Mouse (Mus musculus) retina, postnatal 7 days (tissue): Measurements from ENCODE around the gene Rad51d.
A peak's percentile ranks its signal among the peaks of the same experiment; 100 is the strongest.

Source experiments
- DNase-seq: peaks from one replicate; pipeline ENCODE4 v3.0.0-alpha.2; 2012; ENCODE audit warnings: low read depth, low spot score

Gene Rad51d

DNA sequence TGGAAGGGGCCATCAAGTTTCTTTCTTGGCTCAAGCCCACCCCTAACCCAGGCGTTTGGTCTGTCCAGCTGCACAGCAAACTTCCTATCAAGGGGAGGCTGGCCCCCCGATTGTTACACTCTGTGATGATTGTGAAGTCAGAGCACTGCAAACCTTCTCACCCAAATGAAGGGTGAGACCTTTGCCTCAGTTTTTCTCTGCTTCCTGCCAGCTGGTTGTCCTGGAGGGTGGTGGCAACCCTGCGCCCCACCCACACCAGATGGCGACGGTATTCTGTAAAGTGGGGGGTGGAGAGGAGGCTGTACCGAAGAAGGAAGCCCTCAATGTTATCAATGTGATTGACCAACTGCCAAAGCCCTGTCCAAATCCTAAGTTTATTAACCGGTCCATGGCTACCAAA lies 1.5 kb upstream of the Rad51d start, which contains the start of gene Fndc8:
Gene Fndc8 (plus strand): TSS at position 189 of the 400 bp plus-strand sequence.
- DNase-seq, result no peak

DNA sequence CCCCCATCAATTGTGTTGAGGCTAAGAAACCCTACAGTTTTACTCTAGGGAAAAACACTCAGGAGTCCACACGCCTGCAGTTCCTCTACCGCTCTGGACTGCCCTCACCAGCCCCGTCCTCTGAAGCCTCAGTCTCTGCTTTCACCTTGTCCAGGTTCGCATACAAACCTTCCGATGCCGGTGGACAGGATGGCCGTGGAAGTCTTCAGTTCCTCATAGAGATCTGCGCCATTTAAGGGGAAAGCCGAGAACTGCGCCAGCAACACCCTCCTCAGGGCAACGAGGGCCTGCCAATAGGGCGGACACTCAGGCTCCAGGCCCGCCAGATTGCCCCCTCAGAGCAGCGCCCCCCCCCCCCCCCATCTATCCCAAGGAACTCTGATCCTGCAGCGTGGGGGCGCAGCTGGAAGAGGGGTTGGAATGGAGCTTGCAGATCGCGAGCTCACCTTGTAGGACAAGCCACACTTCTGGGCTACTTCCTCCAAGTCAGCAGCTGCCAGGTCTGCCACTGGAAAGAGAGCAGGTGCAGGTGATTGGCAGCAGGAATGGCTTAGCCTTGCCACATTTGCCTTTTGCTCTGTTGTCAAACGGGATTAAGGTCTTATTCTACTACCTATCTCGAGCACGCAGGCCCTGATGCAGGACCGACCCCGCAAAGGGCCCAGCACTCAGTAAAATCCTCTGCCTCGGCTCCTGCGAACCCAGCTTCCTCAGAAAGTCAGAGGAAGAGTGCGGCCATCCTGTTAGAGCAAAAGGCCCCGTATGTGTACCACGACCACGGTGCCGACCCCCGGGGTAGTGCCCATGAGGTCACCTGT lies 681 bp downstream of the Rad51d start:
- DNase-seq, result no peak

DNA sequence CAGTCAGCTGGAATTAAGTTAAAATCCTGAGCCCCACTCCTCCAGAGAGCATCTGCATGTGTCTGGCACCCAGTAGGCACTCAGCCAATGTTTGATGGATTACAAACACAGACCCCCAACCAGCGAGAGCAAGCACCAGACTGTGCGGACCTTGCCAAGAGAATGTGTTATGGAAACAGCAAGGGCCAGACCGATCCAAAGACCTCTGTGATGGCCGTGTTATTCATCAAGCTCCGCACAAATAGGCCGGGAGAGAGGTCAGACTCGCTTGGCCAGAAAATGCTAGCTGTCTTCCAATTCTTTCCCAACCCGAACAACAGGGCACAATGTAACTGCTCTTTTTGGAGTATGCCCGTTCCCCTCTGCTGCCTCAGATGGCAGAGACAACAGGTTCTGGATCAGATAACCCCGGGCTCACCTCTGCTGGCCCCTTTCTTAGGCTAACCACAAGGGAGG lies 1.9 kb downstream of the Rad51d start:
- no peak for DNase-seq

DNA sequence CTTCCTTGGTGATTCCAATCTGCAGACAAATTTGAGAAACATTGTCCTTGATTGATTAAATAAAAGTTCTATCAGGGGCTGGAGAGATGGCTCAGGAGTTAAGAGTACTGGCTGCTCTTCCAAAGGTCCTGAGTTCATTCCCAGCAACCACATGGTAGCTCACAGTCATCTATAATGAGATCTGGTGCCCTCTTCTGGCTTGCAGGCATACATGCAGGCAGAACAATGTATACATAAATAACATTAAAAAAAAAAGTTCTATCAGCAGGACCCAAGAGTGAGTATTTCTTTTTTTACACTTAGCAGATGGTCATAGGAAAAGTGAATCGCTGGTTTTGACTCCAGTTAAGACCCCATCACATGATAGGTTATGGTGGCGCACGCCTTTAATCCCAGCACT lies 3.9 kb downstream of the Rad51d start:
- no peak for DNase-seq

DNA sequence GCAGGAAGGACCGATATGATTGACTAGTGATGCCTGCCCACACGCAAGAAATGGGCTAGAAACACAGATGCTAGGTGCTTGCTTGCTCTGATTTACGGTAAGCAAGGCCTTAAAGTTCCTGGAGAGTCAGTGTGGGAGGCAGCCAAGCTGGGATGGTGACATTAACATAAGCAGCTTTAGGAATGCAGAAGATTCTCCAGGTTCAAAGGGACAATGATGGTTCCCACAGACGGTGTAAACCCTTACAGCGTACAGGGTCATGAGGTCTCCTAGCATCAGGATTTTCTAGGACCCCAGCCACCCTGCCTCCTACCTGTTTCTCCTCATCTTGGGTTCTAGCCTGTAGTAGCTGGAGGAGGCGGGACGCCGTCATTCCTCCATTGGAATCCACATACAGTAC lies 7.2 kb downstream of the Rad51d start:
- DNase-seq, result no peak

DNA sequence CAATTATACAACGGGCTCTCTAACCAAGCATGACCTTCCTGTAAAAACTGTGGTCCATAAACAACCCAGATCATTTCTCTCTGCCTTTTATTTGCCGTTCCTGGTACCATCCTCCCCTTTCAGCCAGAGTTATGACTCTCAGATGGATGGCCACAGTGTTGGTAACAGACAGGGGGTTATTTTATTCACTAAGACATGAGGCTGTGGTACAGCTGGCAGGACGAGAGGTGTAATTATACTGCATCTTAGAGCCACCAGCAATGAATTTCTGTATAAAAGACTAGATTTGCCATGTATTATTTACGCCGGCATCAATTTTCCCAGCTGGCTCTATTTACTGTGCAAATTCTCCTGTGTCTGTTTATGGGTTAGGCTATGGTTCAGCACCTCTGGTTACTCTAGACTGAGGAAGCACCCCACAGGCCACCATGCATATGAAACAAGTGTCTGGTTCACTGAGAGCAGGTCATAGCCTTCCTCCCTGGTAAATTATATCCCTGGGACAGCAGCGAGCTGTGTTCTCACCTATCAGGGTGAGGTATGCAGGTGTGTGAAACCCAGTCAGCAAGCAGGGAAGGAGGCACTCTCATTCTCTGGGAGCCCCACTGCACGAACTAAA lies 12.6 kb downstream of the Rad51d start:
- DNase-seq, result no peak

DNA sequence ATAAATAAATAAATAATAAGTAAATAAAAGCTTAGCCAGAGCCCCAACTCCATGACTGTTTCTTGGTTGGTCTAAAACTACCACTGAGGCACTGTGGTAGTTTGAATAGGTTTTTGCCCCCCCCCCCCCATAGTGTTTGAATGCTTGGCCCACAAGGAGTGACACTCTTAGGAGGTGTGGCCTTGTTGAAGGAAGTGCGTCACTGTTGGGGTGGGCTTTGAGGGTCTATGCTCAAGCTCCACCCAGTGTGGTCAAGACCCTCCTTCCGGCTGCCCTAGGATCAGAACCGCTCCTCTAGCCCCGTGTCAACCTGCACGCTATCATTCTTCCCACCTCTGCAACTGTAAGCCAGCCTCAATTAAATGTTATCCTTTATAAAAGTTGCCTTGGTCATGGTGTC lies 14.8 kb downstream of the Rad51d start:
- no peak for DNase-seq

DNA sequence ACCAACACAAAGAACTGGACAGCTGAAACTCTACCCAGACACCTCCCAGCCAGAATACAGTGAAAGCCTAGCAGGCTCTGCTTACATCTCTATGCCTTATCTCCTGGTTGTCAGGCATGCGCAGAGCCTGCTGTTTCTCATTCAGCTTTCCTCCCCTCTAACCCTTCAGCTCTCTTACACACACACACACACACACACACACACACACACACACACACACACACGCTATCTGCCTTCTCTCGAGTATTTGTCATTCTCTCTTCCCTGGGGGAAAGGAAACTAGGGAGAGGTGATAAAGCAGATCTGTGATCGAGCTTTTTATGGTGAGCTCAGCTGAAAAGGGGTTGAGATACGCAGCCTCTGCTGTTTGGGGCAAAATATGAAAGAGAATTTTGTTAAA lies 15.5 kb downstream of the Rad51d start:
- DNase-seq, result no peak

DNA sequence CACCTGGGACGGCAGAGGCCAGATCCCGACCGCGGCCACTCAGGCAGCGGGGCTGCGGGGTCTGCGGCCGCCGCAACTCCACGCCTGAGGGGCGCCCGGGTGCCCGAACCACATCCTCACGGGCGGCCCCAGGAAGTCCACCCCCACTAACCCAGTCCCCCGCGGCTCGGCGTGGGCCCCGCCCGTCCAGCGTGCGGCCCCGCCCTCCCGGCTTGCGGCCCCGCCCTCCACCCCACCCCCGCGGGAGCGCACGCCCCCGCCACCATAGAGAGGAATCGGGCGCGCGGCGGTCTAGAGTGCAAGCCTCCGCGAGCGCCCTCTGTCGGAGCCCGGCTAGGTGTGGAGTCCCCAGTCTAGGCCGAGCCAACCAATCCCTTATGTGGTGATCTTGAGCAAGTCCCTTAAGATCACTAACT lies 19.4 kb downstream of the Rad51d start, which contains the start of gene Rffl:
Gene Rffl (minus strand): TSS at position 180 of the 416 bp plus-strand sequence.
- peak; percentile 90 for DNase-seq

DNA sequence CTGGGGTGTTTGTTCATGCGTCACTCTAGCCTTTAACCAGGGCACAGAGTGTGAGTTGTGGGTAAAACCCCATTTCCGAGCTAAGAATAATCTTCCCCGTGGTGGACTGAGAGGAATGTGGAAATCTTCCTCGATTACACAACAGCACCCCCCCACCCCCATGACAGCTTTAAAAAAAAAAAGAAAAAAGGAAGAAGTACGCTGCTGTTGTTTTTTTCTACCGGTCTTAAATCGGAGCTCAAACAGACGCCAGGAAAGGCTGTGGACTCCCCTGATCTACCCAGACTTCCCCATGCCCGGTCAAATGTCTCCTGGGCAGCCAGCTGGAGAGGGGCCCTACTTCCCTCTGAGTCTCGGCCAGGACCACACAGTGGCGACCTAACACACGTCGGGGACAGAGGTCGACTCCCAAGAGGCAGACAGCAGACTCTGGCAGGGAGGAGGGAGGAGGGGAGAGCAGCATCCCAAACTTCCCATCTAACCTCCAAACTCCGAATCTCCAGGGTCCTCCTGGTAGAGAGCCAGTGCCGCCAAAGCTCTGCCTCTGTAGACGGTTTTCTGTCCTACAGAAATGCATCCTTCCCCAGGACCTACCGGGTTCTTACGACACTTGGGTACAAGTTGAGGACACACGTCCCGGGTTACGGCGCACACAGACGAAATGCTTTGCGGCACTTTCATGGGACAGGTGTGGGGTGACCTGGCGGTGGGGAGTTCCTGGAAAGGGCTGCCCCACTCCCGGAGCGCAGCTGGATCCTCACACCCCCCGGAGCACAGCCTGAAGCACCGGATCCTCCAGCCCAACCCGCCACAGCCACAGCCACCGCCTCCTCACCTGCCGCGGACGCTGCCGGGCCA lies 20.0 kb downstream of the Rad51d start:
- no peak for DNase-seq

DNA sequence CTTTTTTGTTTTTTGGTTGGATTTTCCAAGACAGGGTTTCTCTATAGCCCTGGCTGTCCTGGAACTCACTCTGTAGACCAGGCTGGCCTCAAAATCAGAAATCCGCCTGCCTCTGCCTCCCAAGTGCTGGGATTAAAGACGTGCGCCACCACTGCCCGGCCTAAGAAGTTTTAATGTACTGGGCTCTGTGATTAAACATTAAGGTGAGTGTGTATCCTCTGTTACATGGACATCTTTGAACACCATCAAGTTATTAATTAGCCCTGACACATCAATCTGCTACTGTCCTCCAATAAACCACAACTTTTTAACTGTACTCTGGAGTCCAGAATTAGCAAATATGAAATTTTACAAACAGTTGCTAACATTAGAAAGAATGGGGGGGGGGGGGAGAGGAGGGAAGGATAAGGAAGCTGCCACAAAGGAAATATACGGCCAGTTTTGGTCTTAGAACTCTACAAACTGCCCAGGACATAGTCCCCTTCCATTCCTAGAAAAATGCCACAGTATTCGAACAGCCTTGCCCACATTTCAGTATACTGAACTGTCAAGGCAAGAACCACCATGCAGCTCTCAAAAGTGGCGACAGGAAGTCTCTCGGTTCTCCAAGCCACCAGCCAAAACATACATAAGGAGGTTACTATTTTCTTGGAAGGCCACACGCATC lies 20.8 kb downstream of the Rad51d start:
- no peak for DNase-seq

DNA sequence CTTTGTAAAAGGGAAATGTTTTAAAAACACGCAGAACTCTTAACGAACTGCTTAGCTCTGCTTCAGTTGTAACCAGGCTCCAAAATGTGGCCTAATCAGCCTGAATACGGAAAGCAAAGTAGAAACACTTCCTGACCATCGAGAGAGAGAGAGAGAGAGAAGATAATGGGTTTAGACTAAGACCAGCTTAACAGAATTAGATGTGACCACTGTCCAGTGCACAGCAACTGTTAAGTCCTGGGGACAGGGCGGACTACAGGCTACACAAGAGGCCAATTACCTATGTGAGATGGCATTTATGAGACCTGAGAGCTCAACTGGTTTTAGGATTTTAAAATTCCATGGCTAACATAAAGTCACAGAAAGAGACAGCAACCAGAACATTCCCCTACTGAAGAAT lies 22.5 kb downstream of the Rad51d start:
- peak; percentile 50 for DNase-seq

DNA sequence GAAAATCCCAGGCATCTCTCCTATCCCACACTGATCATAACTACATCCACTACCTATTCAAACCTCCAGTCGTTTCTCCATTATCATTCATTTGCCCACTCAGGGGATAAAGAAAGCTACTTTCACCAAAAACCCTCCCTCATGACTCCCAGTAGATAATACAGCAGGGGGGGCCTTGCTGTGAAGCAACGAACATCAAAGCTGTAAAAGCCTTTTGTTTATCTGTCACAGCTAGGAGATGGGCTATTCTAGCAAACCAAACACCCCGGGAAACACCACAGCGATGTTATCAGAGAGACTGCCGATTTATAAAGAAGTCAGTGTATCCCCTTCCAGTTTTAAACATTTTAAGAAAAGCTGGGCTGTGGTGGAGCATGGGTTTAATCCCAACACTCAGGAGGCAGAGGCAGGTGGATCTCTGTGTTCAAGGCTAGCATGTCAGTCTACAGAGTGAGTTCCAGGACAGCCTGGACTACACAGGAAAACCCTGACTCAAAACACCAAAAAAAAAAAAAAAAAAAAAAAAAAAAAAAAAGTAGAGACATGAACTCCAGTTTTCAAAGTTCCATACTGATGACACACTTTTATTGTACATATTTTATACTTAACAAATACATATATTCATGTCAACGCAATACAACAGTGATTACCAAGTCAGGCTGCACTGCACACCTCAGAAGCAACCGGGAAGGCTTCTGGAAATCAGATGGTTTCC lies 23.4 kb downstream of the Rad51d start:
- no peak for DNase-seq

DNA sequence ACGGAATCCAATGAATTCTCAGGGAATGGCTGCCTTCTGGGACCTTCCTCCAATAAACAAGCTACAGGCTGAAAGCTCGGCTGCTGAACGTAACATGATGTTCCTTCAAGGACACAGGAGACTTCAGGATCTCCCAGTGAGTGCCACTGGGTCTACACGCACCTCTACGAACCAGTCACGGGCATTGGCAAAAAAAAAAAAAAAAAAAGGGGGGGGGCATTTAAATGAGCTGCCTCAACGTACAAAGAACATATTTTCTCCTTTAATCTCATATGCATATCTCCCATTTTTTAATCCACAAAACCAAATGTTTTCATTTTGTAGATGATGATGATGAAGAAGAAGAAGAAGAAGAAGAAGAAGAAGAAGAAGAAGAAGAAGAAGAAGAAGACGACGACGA lies 24.5 kb downstream of the Rad51d start:
- no peak for DNase-seq

DNA sequence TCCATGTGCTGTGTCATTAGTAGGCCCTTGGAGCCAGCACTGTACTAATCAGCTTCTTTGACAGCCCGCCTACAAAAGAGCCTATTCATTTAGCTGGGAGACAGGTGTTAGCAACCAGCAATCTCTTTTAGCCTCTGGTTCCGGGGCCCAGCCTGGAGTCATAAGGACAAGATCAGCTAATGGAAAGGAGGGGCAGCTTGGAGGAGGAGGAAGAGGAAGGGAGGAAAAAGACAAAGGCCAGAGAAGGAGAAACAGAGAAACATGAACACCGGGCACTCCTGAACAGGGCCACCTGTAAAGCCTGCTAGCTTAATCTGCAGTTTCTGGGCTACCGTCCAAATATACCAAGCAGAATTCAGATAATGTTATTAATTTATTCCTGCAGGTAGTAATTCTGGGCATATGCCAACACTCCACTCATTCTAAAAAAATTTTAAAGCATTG lies 26.9 kb downstream of the Rad51d start:
- peak; percentile 9 for DNase-seq

DNA sequence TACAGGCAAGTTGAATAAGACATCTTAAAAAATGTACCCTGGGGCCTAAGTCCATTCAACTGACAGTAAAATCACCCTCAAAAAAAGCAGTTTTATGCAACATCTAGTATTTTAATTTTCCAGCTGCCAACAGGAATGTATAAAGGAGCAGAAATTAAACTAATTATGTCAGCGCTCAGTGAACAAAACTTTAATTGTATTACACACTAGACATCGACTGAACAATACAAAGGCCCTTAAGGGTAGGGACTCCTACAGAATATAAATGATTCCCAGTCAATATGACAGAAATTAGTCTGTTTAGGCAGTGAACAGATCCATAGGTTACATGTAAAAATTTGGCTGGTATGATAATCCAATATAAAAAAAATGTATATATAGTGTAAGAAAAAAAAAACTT lies 27.4 kb downstream of the Rad51d start:
- DNase-seq, result no peak

DNA sequence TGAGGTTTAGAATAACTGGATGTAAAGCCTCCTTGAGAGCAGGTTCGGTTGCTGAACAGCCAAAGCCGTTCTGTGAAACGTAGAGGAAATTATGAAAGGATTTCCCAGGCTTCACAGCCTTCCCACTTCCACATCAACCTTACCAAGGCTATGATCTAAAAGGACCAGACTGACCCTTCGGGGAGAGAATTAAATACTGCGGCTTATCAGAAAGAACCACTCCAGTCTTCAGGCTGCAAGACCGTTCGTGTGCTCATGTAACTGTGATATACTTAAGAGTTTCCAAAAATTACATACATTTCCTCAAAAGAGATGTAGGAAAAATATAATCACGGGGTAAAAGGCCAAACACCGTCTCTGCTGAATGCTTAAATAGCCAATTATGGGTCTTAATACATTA lies 27.8 kb downstream of the Rad51d start:
- no peak for DNase-seq

DNA sequence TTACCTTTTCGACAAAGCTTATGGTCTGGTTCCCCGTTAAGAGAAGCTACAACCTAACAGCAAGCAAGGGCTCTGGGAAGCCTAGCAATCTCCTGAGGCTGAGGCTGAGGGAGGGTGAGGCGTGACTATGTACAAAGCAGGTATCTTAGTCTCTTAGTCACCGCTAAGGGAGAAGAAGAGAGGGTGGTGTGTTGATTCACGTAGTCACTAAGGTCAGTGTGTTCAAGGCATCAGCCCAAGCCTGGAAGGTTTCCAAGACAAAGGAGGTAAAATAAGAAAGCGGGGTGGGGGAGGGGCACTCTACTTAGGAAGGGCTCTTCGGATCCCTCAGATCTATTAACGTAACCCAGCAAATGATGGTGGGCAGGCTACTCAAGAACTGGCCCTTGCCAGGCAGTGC lies 28.9 kb downstream of the Rad51d start:
- no peak for DNase-seq

DNA sequence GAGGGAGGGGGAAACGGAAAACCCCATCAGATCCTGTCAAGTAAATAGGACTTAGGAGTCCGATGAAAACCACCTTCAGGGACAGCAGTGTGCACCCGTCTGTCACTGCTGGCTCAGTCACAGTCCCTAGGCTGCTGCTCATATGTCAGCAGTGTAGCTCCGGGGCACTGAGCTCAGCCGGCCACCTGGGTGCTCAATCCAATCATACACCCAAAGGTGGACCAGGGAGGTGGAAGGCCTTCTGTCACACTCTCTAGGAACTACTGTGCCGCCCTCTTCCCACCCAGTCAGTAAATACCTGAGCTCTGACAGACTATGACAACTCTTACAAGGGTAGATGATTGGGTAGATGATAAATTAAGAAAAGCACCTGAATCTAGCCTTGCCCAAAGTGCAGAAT lies 29.7 kb downstream of the Rad51d start:
- no peak for DNase-seq

DNA sequence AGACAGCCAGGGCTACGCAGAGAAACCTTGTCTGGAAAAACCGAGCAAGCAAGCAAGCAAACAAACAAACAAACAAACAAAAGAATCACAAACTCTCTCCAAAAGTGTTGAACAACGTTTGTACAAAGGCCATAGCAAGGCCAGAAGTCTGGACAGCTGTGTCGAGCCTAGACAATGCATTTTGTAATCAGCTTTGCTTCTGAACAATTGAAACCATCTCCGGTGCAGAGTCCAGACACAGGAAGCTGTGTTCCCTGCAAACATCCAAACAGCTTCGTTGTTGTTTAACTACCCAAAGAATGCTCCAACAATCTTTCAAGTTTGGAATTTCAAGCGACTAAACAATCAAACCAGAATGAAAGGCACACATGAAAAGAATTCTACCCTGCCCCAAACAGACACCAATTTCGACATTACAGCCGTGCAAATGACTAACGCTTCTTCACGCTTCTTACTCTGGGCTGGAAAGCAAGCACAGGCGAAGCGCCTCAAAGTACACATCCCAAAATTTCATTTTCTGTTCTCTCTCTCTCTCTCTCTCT lies 33.0 kb downstream of the Rad51d start:
- no peak for DNase-seq

DNA sequence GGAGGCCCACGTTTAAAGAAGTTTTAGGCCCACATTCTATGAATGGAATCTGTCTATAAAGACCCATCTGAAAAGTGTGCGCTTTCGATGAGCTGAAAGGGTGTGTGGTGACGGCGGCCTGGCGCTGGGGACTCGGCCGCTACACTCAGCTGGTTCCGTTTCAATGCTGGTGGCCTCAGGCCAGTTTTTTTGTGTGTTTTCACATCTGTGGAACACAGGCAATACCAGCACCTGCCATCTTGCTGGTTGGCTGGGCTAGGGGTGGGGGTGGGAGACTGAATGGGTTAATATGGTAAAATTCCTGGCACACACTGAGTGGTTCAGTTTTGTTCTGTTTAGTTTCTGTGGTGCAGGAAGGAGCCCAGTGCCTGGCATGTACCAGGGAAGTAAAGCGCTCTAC lies 34.4 kb downstream of the Rad51d start:
- DNase-seq, result no peak
